Mouse (Mus musculus) forebrain, embryonic 13.5 days (tissue): ENCODE results near the gene Ccdc77. TPM values are rescaled to one million over a fixed set of nuclear protein-coding genes. Genes with fewer than 3 reads are reported as not detected.

Source experiments
- ATAC-seq: fragments of 200-750 bp; cut with Nextera tagmentation; 2 replicates; pipeline ENCODE4 v1.8.0; 2017
- H3K27ac ChIP-seq: fragments of 300-500 bp; sonication (generic); 2 replicates; pipeline ENCODE4 v1.5.1; 2015; ENCODE audit warnings: inconsistent platforms, mild to moderate bottlenecking, moderate library complexity
- H3K27me3 ChIP-seq: fragments of 300-500 bp; sonication (generic); 2 replicates; pipeline ENCODE4 v1.6.1; 2015; ENCODE audit warnings: mild to moderate bottlenecking, inconsistent platforms
- H3K36me3 ChIP-seq: fragments of 300-500 bp; sonication (generic); 2 replicates; pipeline ENCODE4 v1.6.1; 2015; ENCODE audit warnings: mild to moderate bottlenecking, inconsistent platforms; ENCODE audit not compliant: poor library complexity, severe bottlenecking
- H3K4me1 ChIP-seq: fragments of 300-500 bp; sonication (generic); 2 replicates; pipeline ENCODE4 v1.6.1; 2015; ENCODE audit warnings: inconsistent platforms
- H3K4me2 ChIP-seq: fragments of 300-500 bp; sonication (generic); 2 replicates; pipeline ENCODE4 v1.6.1; 2015; ENCODE audit warnings: inconsistent platforms, mild to moderate bottlenecking, moderate library complexity
- H3K4me3 ChIP-seq: fragments of 300-500 bp; sonication (generic); 2 replicates; pipeline ENCODE4 v1.5.1; 2015; ENCODE audit warnings: mild to moderate bottlenecking, inconsistent platforms
- H3K9ac ChIP-seq: fragments of 300-500 bp; sonication (generic); 2 replicates; pipeline ENCODE4 v1.6.1; 2015; ENCODE audit warnings: mild to moderate bottlenecking, inconsistent platforms
- H3K9me3 ChIP-seq: fragments of 300-500 bp; sonication (generic); replicated peaks from 2 replicates; pipeline ENCODE4 v1.6.1; 2016; ENCODE audit warnings: inconsistent platforms
- WGBS: fragments of 180-500 bp; shearing (Covaris S2); methylation state at CpG from one replicate; pipeline ENCODE4 v1.1.7; 2015; 5-methylcytosine and 5-hydroxymethylcytosine counted together
- polyA plus RNA-seq: library from polyadenylated mRNA; unstranded; fragments of >200 nt; fragmentation: Nextera tagmentation; extraction: Ambion mirVana; gene quantifications from 2 replicates; pipeline ENCODE4 v1.2.1, GENCODE M21; 2015

The Ccdc77 gene
- polyA plus RNA-seq, 1 experiment from 2014 or later, result 19.2 TPM

DNA sequence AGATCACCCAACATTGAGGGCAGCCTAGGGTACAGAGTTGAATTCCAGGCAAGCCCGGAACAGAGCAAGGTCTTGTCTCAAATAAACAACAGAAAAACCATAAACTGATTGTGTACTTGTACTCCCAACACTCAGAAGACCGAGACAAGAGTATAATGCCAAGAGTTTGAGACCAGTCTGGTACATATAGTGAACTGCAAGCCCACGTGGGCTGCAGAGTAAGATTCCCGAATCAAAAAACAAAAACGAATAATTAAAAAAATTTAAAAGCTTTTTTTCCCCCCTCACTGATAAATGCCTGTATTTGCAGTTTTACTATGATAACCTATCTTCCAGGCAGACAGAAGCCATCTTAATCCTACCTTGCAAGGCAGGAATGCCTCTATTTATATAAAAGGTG, 7.7 kb downstream of the Ccdc77 start:
- peak overlapping the region; percentile 53 for H3K4me3 ChIP-seq
- no peak for ATAC-seq
- H3K4me2 ChIP-seq, result peak overlapping the region; percentile 61
- no peak overlapping the region for H3K27ac ChIP-seq
- H3K27me3 ChIP-seq, result no peaks in the 10 kb centered on the region
- whole genome bisulfite sequencing, result 38% methylated on average over 5 of the region's 5 CpGs
- peak overlapping the region; percentile 62 for H3K9ac ChIP-seq
- no peaks in the 10 kb centered on the region for H3K9me3 ChIP-seq
- H3K36me3 ChIP-seq, result peaks cover 12% of the 10 kb centered on the region; the same call in 1 of the 2 replicates
- peaks cover 9% of the 10 kb centered on the region for H3K4me1 ChIP-seq

DNA sequence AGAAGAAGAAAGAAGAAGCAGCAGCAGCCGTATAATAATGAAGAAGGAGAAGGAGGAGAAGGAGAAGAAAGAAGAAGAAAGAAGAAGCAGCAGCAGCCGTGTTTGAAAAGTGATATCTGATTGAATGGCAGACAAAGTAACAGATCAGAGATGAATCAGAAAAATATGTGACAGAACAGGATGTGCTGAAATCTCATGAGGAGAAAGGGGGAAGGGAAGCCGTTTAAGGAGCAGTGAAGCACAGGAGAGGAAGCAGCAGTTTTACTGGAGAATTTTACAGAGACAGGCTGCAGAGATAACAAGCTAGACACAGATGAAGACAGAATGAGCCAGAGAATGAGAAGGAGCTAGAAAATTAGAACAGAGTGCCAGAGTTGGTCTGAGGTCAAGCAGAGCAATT, 15.2 kb downstream of the Ccdc77 start:
- Histone ChIP-seq H3K9me3 (no peaks in the 10 kb centered on the region), H3K4me3 (no peak overlapping the region), H3K4me2 (no peak overlapping the region), H3K4me1 (no peaks in the 10 kb centered on the region), H3K27ac (no peak overlapping the region), H3K27me3 (no peaks in the 10 kb centered on the region), H3K36me3 (peaks cover 66% of the 10 kb centered on the region), H3K9ac (no peak overlapping the region)
- WGBS, result 98% methylated on average over 3 of the region's 3 CpGs
- ATAC-seq, result no peak

DNA sequence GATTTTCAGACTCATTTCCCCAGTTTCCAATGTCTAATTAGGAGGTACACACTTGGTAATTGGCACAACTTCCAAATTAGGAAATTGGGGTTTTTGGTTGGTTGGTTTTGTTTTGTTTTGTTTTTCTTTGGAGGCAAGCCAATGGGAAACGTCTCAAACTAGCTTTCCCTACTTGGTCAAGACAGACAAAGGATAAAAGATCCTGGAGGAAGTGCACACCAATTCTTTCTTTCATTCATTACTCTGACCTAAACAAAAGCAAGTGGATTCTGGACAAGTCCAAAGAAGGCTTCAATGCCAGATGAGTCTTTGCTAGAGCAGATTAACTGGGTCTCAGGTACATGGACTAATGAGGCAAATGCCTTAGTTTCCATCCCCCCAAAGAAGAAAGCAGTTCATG, 20.2 kb downstream of the Ccdc77 start:
- Histone ChIP-seq H3K27ac (no peak overlapping the region), H3K36me3 (peaks cover 67% of the 10 kb centered on the region), H3K9ac (no peak overlapping the region), H3K9me3 (no peaks in the 10 kb centered on the region), H3K4me3 (no peak overlapping the region), H3K4me1 (no peaks in the 10 kb centered on the region), H3K27me3 (no peaks in the 10 kb centered on the region), H3K4me2 (no peak overlapping the region)
- 31% methylated on average over 1 of the region's 1 CpGs for WGBS
- peak; percentile 53; the same call in 1 of the 2 replicates for ATAC-seq

DNA sequence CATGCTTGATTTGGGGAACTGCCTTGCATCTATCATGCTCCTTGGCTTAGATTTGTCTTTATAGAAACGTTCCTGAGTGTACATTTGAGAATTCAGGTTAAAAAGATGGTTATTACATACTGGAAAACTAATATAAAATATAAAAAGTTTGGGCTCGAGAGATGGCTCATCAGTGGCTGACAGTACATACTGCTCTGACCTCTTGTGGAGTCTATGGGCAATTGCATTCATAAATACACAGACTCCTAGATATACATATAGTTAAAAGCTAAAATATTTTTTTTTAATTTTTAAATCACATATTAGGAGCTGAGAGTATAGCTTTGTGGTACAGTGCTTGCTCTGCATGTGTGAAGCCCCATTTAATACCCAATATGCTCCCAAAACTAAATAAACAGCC, 31.8 kb downstream of the Ccdc77 start:
- H3K9me3 ChIP-seq, result no peaks in the 10 kb centered on the region
- no peaks in the 10 kb centered on the region for H3K4me1 ChIP-seq
- H3K36me3 ChIP-seq, result peaks cover 77% of the 10 kb centered on the region
- 85% methylated on average over 2 of the region's 2 CpGs for WGBS
- H3K4me3 ChIP-seq, result no peak overlapping the region
- no peak overlapping the region for H3K9ac ChIP-seq
- H3K27ac ChIP-seq, result no peak overlapping the region
- H3K4me2 ChIP-seq, result no peak overlapping the region
- H3K27me3 ChIP-seq, result no peaks in the 10 kb centered on the region
- no peak for ATAC-seq

DNA sequence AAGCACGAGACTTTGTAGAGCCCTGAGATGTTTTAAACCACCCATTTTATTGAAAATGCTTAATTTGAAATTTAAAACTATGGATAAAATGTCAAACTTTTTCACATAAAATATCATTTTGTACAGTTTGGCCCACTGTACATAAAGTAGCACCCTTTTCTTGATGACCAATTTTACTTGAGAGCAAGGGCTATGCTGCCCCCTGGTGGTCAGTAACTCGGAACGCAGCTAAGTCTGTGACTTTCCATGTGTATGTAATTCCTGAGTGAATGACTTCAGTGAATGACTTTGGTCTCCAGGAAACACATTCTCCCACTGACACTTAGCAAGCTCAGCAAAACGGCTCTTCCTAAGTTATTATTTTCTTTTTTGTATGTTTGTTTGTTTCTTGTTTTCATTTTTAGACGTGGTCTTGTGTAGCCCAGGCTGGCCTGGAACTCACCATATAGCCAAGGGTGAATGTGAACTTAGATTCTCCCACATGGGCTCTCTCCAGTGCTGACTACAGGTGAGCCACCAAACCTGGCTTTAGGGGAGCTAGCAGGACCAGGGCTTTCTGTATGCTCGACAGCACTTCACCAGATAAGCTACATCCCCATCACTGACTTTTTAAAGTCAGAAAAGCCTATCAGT, 39.8 kb downstream of the Ccdc77 start:
- Histone ChIP-seq H3K27me3 (no peaks in the 10 kb centered on the region), H3K4me3 (no peak overlapping the region), H3K4me1 (no peaks in the 10 kb centered on the region), H3K36me3 (peaks cover 24% of the 10 kb centered on the region), H3K9ac (no peak overlapping the region), H3K9me3 (no peaks in the 10 kb centered on the region), H3K4me2 (no peak overlapping the region), H3K27ac (no peak overlapping the region)
- WGBS, result 31% methylated on average over 6 of the region's 6 CpGs
- no peak for ATAC-seq

DNA sequence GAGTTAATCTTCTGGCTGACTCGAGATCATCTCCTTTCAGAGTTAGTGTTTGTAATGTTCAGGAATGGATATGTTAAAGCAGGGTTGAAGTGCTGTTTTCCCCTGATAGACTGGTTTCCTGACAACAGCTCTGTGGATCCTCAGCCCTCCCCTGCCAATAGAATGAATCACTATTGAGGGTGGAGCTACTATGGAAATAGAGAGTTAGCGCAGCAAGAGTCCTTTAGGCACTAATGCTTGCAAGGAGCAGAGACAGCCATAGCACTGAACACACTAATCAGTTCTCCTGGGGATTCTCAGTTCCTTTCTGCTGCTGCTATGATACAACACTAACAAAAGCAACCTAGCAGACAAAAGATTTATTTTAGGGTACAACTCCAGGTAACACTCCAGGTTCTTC, 43.8 kb downstream of the Ccdc77 start:
- no peaks in the 10 kb centered on the region for H3K9me3 ChIP-seq
- no peak for ATAC-seq
- H3K27me3 ChIP-seq, result no peaks in the 10 kb centered on the region
- 80% methylated on average over 2 of the region's 2 CpGs for WGBS
- H3K4me1 ChIP-seq, result no peaks in the 10 kb centered on the region
- H3K27ac ChIP-seq, result no peak overlapping the region
- no peak overlapping the region for H3K9ac ChIP-seq
- H3K4me3 ChIP-seq, result no peak overlapping the region
- H3K4me2 ChIP-seq, result no peak overlapping the region
- peaks cover 8% of the 10 kb centered on the region; the same call in 1 of the 2 replicates for H3K36me3 ChIP-seq

DNA sequence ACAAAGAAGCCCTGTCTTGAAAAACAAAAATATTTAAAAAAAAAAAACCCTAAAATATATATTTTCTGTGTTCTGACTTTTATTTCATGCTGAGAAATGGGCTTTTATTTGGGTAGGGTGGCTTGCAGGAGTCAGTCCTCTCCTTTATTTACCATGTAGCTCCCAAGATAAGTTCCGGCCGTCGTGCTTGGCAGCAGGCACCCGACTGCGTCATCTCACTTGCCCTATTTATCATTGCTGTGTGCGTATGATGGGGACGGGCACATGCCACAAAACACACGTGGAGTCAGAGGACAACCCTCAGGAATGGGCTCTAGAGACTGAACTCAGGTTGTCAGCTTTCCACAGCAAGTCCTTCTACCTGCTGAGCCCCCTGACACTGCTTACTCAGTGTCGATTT, 45.0 kb downstream of the Ccdc77 start:
- Histone ChIP-seq H3K27me3 (no peaks in the 10 kb centered on the region), H3K4me2 (no peak overlapping the region), H3K9ac (no peak overlapping the region), H3K4me3 (no peak overlapping the region), H3K36me3 (no peaks in the 10 kb centered on the region), H3K27ac (no peak overlapping the region), H3K9me3 (no peaks in the 10 kb centered on the region), H3K4me1 (no peaks in the 10 kb centered on the region)
- WGBS, result 92% methylated on average over 9 of the region's 9 CpGs
- no peak for ATAC-seq

DNA sequence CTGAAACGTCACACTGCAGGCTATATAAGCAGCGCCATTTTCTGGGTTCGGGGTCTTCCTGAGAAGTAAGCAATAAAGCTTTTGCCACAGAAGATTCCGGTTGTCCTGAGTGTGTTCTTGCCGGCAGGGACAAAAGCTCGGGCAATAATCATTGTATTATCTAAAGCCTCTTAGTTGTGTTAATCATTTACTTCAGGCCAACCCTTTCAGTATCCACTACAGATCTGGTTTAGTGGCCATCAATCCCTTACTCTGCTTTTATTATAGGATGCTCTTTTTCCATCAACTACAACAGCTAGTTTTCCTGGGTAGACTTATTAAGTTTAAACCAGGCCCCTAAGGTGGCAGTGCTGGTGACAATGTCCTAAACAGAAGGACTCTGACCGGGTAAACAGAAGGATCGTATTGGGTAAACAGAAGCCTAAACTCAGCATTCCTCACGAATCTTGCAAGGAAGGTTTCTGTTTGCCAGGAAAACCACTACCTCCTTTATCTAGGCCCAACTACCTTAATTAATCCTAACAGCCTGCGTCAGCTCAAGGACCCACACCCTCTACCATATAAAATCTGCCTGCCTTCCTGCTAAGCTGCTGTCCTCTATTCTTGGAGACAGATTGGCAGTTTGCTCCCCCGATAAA, 45.8 kb downstream of the Ccdc77 start:
- no peaks in the 10 kb centered on the region for H3K4me1 ChIP-seq
- no peaks in the 10 kb centered on the region for H3K27me3 ChIP-seq
- no peak for ATAC-seq
- H3K4me2 ChIP-seq, result no peak overlapping the region
- H3K9ac ChIP-seq, result no peak overlapping the region
- 80% methylated on average over 11 of the region's 11 CpGs for WGBS
- H3K9me3 ChIP-seq, result no peaks in the 10 kb centered on the region
- H3K27ac ChIP-seq, result no peak overlapping the region
- no peak overlapping the region for H3K4me3 ChIP-seq
- no peaks in the 10 kb centered on the region for H3K36me3 ChIP-seq

DNA sequence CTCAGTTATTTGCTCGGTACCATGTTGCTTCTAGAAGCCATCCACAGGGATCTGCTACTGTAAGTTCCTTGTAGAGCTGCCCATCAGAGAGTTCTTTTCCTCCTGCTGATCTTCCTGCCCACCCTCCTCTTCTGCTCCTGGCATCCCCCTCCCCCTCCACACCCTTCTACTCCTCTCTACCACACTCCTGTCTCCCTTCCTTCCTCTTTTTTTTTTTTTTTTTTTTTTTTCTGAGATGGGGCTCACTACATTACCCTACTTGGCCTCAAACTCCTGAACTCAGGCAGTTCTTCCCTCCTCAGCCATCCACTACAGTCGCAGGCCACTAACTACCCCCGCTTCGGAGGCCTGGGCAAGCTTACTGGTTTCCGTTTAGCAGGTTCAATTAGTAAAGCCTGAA, 51.7 kb downstream of the Ccdc77 start:
- no peak overlapping the region for H3K27ac ChIP-seq
- H3K9me3 ChIP-seq, result no peaks in the 10 kb centered on the region
- H3K9ac ChIP-seq, result no peak overlapping the region
- no peak for ATAC-seq
- H3K4me1 ChIP-seq, result no peaks in the 10 kb centered on the region
- H3K4me3 ChIP-seq, result no peak overlapping the region
- no peak overlapping the region for H3K4me2 ChIP-seq
- H3K36me3 ChIP-seq, result no peaks in the 10 kb centered on the region
- WGBS, result 86% methylated on average over 5 of the region's 5 CpGs
- H3K27me3 ChIP-seq, result no peaks in the 10 kb centered on the region

DNA sequence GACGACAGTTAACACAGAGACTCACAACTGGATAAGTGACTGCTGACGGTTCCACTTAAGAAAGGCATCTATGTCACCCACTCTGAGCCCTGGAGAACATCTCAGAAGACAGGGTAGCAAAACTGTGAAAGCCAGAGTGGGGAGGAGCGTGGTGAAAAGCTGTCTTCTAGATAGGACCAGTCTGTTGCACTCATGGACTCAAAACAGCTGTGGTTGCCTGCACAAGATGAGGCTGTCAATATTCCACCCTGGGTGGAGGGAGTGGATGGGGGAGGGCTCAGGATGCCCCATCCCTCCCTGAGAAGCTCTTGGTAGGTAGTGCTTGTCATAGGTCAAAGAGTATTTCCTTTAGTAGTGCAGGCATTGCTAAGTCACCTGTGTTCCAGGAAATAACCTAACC, 54.4 kb downstream of the Ccdc77 start:
- Histone ChIP-seq H3K27me3 (no peaks in the 10 kb centered on the region), H3K9me3 (no peaks in the 10 kb centered on the region), H3K9ac (no peak overlapping the region), H3K36me3 (no peaks in the 10 kb centered on the region), H3K27ac (no peak overlapping the region), H3K4me2 (no peak overlapping the region), H3K4me3 (no peak overlapping the region), H3K4me1 (no peaks in the 10 kb centered on the region)
- WGBS, result 76% methylated on average over 3 of the region's 3 CpGs
- ATAC-seq, result no peak

DNA sequence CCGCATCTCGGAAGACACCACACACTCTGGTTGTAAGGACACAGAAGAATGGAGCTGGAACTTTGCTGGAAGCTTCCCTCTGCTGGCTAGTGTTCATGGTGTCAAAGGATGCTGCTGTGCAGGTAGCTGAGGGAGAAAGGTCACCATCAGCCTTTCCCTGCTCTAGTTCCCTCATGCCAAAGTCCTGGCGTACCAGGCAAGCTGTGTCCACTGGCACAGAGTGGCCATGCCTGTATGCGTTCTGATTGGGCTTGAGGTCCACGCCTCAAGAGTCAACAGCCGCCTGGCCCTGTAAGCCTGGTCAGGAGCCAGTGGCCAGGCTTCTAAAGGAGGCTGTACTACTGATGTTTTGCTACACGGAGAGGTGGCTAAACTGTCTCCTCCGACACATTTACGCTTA, 54.8 kb downstream of the Ccdc77 start:
- H3K9me3 ChIP-seq, result no peaks in the 10 kb centered on the region
- H3K27ac ChIP-seq, result no peak overlapping the region
- no peaks in the 10 kb centered on the region for H3K27me3 ChIP-seq
- no peak overlapping the region for H3K4me3 ChIP-seq
- H3K36me3 ChIP-seq, result no peaks in the 10 kb centered on the region
- WGBS, result 85% methylated on average over 9 of the region's 9 CpGs
- no peak overlapping the region for H3K9ac ChIP-seq
- H3K4me1 ChIP-seq, result no peaks in the 10 kb centered on the region
- no peak for ATAC-seq
- H3K4me2 ChIP-seq, result no peak overlapping the region

DNA sequence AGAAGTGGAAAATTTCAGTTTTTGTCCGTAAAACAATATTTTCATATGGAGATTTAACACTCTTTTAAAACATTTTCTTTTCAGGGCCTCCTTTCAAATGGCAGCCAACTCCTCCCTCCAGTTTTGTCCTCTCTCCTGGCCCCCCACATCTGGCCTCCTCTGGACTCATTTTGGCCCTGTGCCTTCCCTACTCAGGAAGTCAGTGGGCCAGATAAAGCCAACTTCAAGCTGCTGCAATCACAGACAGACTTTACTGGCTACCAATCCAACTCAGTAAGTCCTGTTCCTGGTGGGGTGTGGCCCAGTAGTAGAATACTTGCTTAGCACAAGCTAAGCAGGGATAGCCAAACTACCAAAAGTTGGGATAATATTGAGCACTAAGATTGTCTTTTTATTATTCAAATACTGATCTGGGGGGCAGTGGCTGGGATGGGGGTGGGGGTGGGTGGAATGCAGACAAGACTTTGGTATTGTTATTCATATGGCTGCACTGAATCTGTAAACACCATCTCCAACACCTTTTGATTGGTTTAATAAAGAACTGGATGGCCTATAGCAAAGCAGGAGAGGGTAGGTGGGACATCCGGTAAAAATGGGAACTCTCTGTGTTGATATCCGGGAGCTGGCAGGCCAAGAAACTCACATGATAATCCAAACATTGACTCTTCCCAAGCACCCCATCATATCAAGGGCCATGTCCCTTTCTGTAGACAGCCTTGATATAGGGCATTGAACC, 57.1 kb downstream of the Ccdc77 start:
- WGBS, result 87% methylated on average over 3 of the region's 3 CpGs
- no peak overlapping the region for H3K9ac ChIP-seq
- H3K9me3 ChIP-seq, result no peaks in the 10 kb centered on the region

More for the DNA sequence above, 57.1 kb downstream of the Ccdc77 start:
- ATAC-seq, result no peak
- Histone ChIP-seq H3K4me3 (no peak overlapping the region), H3K36me3 (no peaks in the 10 kb centered on the region), H3K27me3 (no peaks in the 10 kb centered on the region), H3K4me1 (no peaks in the 10 kb centered on the region), H3K27ac (no peak overlapping the region), H3K4me2 (no peak overlapping the region)
